Mouse (Mus musculus): ENCODE data around the gene C330021F23Rik. TPM values are rescaled to one million over a fixed set of nuclear protein-coding genes. Genes with fewer than 3 reads are reported as not detected.

Gene C330021F23Rik
- polyA plus RNA-seq, 1 experiment from 2014 or later: 2.8 TPM

- H3K9ac ChIP-seq (replicated peaks): no peak overlapping the region
- no peaks in the 10 kb centered on the region for H3K27me3 ChIP-seq
- peaks cover 17% of the 10 kb centered on the region for H3K36me3 ChIP-seq
- no peaks in the 10 kb centered on the region for H3K4me1 ChIP-seq
- no peaks in the 10 kb centered on the region for H3K9me3 ChIP-seq
- no peak overlapping the region for H3K4me2 ChIP-seq (replicated peaks)
- ATAC-seq (ENCODE audit: low FRiP score, low read depth): no peak
- no peak overlapping the region for H3K4me3 ChIP-seq
- H3K27ac ChIP-seq (replicated peaks): no peak overlapping the region
- 90% methylated on average over 2 of the region's 2 CpGs for WGBS
Observed at GRCm38 (mm10) chr8:3594466-3594865, 26.7 kb downstream of the C330021F23Rik start.

GRCm38 (mm10) chr8:3598054-3598453 lies 30.3 kb downstream of the C330021F23Rik start:
- Histone ChIP-seq H3K27me3 (no peaks in the 10 kb centered on the region), H3K9me3 (no peaks in the 10 kb centered on the region), H3K36me3 (peaks cover 47% of the 10 kb centered on the region), H3K27ac (replicated peaks) (no peak overlapping the region), H3K4me1 (no peaks in the 10 kb centered on the region), H3K4me2 (replicated peaks) (no peak overlapping the region), H3K9ac (replicated peaks) (no peak overlapping the region), H3K4me3 (no peak overlapping the region)
- 87% methylated on average over 3 of the region's 3 CpGs for WGBS
- no peak for ATAC-seq (ENCODE audit: low FRiP score, low read depth)

GRCm38 (mm10) chr8:3599219-3599618 lies 31.4 kb downstream of the C330021F23Rik start:
- no peaks in the 10 kb centered on the region for H3K4me1 ChIP-seq
- no peak overlapping the region for H3K4me2 ChIP-seq (replicated peaks)
- H3K4me3 ChIP-seq: no peak overlapping the region
- no peak for ATAC-seq (ENCODE audit: low FRiP score, low read depth)
- no peak overlapping the region for H3K27ac ChIP-seq (replicated peaks)
- 82% methylated on average over 1 of the region's 1 CpGs for WGBS
- H3K27me3 ChIP-seq: no peaks in the 10 kb centered on the region
- H3K9ac ChIP-seq (replicated peaks): no peak overlapping the region
- peaks cover 59% of the 10 kb centered on the region for H3K36me3 ChIP-seq
- H3K9me3 ChIP-seq: no peaks in the 10 kb centered on the region

DNA sequence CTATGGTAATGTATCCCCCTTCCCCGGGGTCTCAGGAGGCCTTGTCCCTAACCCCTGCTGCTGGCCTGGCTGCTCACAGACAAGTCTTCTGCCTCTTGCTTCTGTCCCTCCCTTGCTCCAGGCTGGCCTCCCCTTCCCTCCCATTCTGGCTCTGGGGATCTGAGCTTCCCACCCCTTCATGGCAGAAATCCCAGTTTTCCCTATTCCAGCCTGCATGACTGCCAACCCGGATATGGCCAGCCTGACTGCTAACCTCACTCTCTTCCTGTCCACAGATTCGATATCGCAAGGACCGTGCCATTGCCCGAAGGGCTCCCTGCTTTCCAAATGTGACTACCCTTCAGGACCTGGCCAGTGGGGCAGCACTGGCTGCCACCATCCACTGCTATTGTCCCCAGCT lies 32.6 kb downstream of the C330021F23Rik start:
- no peaks in the 10 kb centered on the region for H3K9me3 ChIP-seq
- no peak overlapping the region for H3K4me3 ChIP-seq
- no peak for ATAC-seq (ENCODE audit: low FRiP score, low read depth)
- WGBS: 95% methylated on average over 6 of the region's 6 CpGs
- peaks cover 69% of the 10 kb centered on the region for H3K36me3 ChIP-seq
- no peaks in the 10 kb centered on the region for H3K27me3 ChIP-seq
- H3K9ac ChIP-seq (replicated peaks): no peak overlapping the region
- H3K27ac ChIP-seq (replicated peaks): no peak overlapping the region
- no peaks in the 10 kb centered on the region for H3K4me1 ChIP-seq
- no peak overlapping the region for H3K4me2 ChIP-seq (replicated peaks)

DNA sequence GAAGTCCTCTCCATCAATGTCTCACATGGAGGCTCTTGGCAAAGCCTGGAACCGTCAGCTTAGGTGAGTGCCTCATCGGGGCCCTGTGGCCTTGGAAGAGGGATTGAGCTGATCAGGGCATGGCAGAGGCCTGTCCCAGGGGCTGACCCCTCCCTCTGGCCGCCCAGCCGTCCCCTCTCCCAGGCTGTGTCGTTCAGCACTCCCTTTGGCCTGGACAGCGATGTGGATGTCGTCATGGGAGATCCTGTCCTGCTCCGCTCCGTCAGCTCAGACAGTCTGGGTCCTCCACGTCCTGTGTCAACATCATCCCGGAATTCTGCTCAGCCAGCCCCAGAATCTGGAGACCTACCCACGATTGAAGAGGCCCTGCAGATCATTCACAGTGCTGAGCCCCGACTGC lies 35.6 kb downstream of the C330021F23Rik start:
- Histone ChIP-seq H3K9me3 (no peaks in the 10 kb centered on the region), H3K4me2 (replicated peaks) (no peak overlapping the region), H3K36me3 (peaks cover 91% of the 10 kb centered on the region), H3K4me1 (no peaks in the 10 kb centered on the region), H3K27ac (replicated peaks) (no peak overlapping the region), H3K9ac (replicated peaks) (no peak overlapping the region), H3K27me3 (no peaks in the 10 kb centered on the region), H3K4me3 (no peak overlapping the region)
- WGBS: 76% methylated on average over 13 of the region's 13 CpGs
- ATAC-seq (ENCODE audit: low FRiP score, low read depth): no peak

- Histone ChIP-seq H3K27ac (replicated peaks) (no peak overlapping the region), H3K4me1 (no peaks in the 10 kb centered on the region), H3K9me3 (no peaks in the 10 kb centered on the region), H3K4me2 (replicated peaks) (no peak overlapping the region), H3K36me3 (peaks cover 97% of the 10 kb centered on the region), H3K27me3 (no peaks in the 10 kb centered on the region), H3K9ac (replicated peaks) (no peak overlapping the region), H3K4me3 (no peak overlapping the region)
- WGBS: 98% methylated on average over 16 of the region's 16 CpGs
- no peak for ATAC-seq (ENCODE audit: low FRiP score, low read depth)
Observed at GRCm38 (mm10) chr8:3606593-3606992, 38.8 kb downstream of the C330021F23Rik start.

- no peak overlapping the region for H3K9ac ChIP-seq (replicated peaks)
- peaks cover 97% of the 10 kb centered on the region for H3K36me3 ChIP-seq
- 90% methylated on average over 7 of the region's 7 CpGs for WGBS
- no peak overlapping the region for H3K4me3 ChIP-seq
- no peak for ATAC-seq (ENCODE audit: low FRiP score, low read depth)
- no peak overlapping the region for H3K4me2 ChIP-seq (replicated peaks)
- no peak overlapping the region for H3K27ac ChIP-seq (replicated peaks)
- H3K9me3 ChIP-seq: no peaks in the 10 kb centered on the region
- no peaks in the 10 kb centered on the region for H3K27me3 ChIP-seq
- no peaks in the 10 kb centered on the region for H3K4me1 ChIP-seq
Observed at GRCm38 (mm10) chr8:3607822-3608221, 40.0 kb downstream of the C330021F23Rik start.

- Histone ChIP-seq H3K4me2 (replicated peaks) (no peak overlapping the region), H3K36me3 (peaks cover 97% of the 10 kb centered on the region), H3K4me3 (no peak overlapping the region), H3K9ac (replicated peaks) (no peak overlapping the region), H3K27ac (replicated peaks) (no peak overlapping the region), H3K9me3 (no peaks in the 10 kb centered on the region), H3K27me3 (no peaks in the 10 kb centered on the region), H3K4me1 (no peaks in the 10 kb centered on the region)
- 89% methylated on average over 12 of the region's 12 CpGs for WGBS
- no peak for ATAC-seq (ENCODE audit: low FRiP score, low read depth)
Observed at GRCm38 (mm10) chr8:3609046-3609815, 41.4 kb downstream of the C330021F23Rik start.

DNA sequence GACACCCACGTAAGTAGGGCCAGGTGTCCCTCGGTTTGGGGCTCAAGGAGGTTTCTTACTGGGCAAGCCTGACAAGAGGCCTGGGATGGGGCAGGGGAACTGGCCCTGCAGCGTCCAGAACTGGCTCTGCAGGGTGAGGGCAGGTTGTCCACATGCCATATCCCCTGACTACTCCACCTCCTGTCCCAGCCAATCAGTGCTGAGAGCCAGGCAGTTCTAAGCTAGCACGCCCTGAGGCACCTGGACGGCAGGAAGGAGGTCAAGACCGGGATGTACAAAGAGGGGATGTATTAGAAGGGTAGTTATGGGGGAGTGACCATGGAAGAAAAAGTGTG lies 42.0 kb downstream of the C330021F23Rik start:
- Histone ChIP-seq H3K4me3 (no peak overlapping the region), H3K9me3 (no peaks in the 10 kb centered on the region), H3K4me2 (replicated peaks) (no peak overlapping the region), H3K4me1 (no peaks in the 10 kb centered on the region), H3K36me3 (peaks cover 97% of the 10 kb centered on the region), H3K27ac (replicated peaks) (no peak overlapping the region), H3K27me3 (no peaks in the 10 kb centered on the region), H3K9ac (replicated peaks) (no peak overlapping the region)
- ATAC-seq (ENCODE audit: low FRiP score, low read depth): no peak
- WGBS: 91% methylated on average over 6 of the region's 6 CpGs

DNA sequence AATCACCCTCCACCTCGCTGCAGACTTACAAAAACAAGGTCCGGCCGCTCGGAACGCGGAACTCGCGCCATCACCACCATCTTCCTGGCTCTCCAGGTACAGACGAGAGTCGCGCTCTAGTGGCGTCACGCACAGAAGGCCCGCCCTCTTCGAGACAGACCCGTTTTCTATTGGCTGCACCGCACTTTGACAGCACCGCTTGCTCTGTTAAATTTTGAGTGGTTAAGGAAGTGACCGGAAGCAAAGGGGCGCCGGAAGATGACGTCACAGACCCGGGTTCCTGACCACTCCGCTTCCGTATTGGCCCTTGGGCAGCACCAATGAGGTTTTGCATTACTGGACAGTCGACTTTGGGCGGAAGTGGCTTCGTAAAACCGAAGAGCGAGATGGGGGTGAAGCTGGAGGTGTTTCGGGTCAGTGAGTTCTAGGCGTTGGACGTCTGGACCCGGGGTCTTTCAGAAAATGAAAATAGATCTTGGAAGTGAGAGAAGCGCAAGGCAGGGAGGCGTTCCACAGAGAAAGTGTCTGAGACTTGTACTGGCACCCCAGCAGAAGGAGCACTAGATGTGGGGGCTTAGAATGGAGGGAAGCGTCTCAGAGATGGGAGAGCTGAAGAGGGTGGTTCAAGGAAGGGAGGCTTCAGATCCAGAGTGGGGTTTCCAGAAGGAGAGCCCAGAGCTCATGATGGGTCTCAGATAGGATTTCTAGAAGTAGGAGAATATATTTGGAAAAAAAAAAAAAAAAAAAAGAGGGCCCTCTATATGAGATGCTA lies 53.6 kb downstream of the C330021F23Rik start, which contains the start of the genes Xab2 and Pet100:
Xab2 (minus strand) TSS at position 118 of the 772 bp plus-strand sequence.
Pet100 (plus strand) TSS at position 350 of the 772 bp plus-strand sequence.
- under 1% methylated on average over 37 of the region's 37 CpGs for whole genome bisulfite sequencing
- ATAC-seq (ENCODE audit: low FRiP score, low read depth): peak; percentile 98
- Histone ChIP-seq H3K27ac (replicated peaks) (no peak within 1 kb of the TSS), H3K9ac (replicated peaks) (peak within 1 kb of the TSS; percentile 76), H3K4me2 (replicated peaks) (peak within 1 kb of the TSS; percentile 95), H3K36me3 (peaks cover 24% of the 10 kb centered on the region), H3K4me1 (peaks cover 20% of the 10 kb centered on the region), H3K9me3 (no peaks in the 10 kb centered on the region), H3K4me3 (peak within 1 kb of the TSS; percentile 91), H3K27me3 (no peaks in the 10 kb centered on the region)

GRCm38 (mm10) chr8:3622119-3622518 lies 54.3 kb downstream of the C330021F23Rik start:
- Histone ChIP-seq H3K4me2 (replicated peaks) (peak overlapping the region; percentile 64), H3K27me3 (no peaks in the 10 kb centered on the region), H3K4me1 (peaks cover 20% of the 10 kb centered on the region), H3K4me3 (peak overlapping the region; percentile 91), H3K27ac (replicated peaks) (no peak overlapping the region), H3K36me3 (peaks cover 18% of the 10 kb centered on the region), H3K9ac (replicated peaks) (peak overlapping the region; percentile 68; the same call in 1 of the 2 replicates), H3K9me3 (no peaks in the 10 kb centered on the region)
- no peak; the same call in 1 of the 2 replicates for ATAC-seq (ENCODE audit: low FRiP score, low read depth)
- WGBS: 65% methylated on average over 8 of the region's 8 CpGs

- Histone ChIP-seq H3K36me3 (no peaks in the 10 kb centered on the region), H3K4me3 (no peak within 1 kb of the TSS), H3K4me2 (replicated peaks) (no peak within 1 kb of the TSS), H3K4me1 (peaks cover 10% of the 10 kb centered on the region), H3K9me3 (no peaks in the 10 kb centered on the region), H3K9ac (replicated peaks) (no peak within 1 kb of the TSS), H3K27ac (replicated peaks) (no peak within 1 kb of the TSS), H3K27me3 (peaks cover 15% of the 10 kb centered on the region; the same call in 1 of the 2 replicates)
- no peak for ATAC-seq (ENCODE audit: low FRiP score, low read depth)
- 77% methylated on average over 1 of the region's 1 CpGs for WGBS
Observed at GRCm38 (mm10) chr8:3625445-3625844, 57.7 kb downstream of the C330021F23Rik start, which contains the start of gene Pcp2. TSS of gene Pcp2 (minus strand) at chr8:3625545.

All from midbrain, embryonic 12.5 days (tissue).